Mouse (Mus musculus) hematopoietic multipotent progenitor cell, adult 10-12 weeks (in vitro differentiated cells): ENCODE data around the gene Rsc1a1. TPM values are rescaled to one million over a fixed set of nuclear protein-coding genes. Genes with fewer than 3 reads are reported as not detected.

ENCODE experiments used
- polyA plus RNA-seq: library from polyadenylated mRNA; stranded (reverse); fragments of >175 nt; gene quantifications from 2 replicates; pipeline ENCODE4 v1.2.3, GENCODE M21; 2012; ENCODE audit warnings: low replicate concordance

Gene Rsc1a1
- polyA plus RNA-seq, result 0.39 and 5.8 TPM in 2 replicates

GRCm38 (mm10) chr4:141685499-141685898 lies at the start of gene Rsc1a1:
Gene Rsc1a1, minus strand, starts transcription at chr4:141685599.

DNA sequence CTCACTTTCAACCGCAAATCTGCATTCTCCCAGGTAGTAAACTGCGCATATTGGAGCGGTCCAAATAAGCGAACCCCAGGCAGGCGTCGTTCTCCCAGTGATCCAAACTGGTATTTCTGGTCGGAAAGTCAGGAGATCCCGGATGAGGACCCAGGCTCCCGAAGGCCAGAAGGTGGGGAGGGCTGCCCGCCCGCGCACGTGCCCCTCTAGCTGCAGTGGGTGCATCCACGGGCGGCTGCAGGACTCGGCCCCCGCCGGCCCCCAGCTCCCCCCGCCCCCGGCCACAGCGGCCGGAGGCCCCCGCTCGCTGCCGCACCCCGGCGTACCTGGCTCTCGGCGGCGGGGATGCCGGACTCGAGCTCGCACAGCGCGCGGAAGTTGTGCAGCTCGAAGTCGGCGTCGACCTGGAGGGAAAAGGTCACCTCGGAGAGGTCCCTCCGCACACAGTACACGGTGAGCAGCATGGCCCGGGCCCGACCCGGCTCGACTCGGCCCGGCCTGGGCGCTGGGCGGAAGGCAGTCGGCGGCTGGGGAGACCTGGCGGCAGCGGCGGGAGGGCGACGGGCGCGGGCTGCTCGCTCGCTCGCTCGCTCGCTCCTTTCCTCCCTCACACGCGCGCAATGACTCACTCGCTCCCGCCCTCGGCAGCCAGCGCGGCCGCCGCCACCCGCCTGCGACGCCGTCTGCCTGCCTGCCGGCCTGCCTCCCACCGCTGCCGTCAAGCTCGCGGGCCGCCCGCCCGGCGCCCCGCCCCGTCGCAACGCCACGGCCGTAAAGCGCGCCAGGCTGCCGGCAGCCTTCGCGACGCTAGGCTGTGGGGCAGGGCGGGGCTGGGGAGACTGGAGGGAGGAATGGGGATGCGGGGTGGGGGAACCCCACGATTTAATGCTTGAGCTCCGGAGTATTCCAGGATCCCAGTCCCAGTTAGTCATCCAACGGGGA lies 37.6 kb upstream of the Rsc1a1 start, which contains the start of gene Ddi2:
Gene Ddi2 (minus strand): TSS at position 689 of the 942 bp plus-strand sequence.

GRCm38 (mm10) chr4:141664799-141665198 lies 20.6 kb downstream of the Rsc1a1 start, which contains the start of gene Plekhm2:
Gene Plekhm2, minus strand, starts transcription at chr4:141664899.

Other genes starting within 250 kb of the Rsc1a1 start
- not detected in 2 replicates for gene Srarp, start 249.5 kb downstream of the Rsc1a1 start, polyA plus RNA-seq
- gene Zbtb17, start 240.9 kb downstream of the Rsc1a1 start, polyA plus RNA-seq, result 36.6 and 45.4 TPM in 2 replicates
- 137 and 294 TPM in 2 replicates for gene Spen, start 147.0 kb downstream of the Rsc1a1 start, polyA plus RNA-seq
- 0.08 TPM in 1 of 2 replicates, not detected in the other for gene Fblim1, start 79.5 kb downstream of the Rsc1a1 start, polyA plus RNA-seq
- gene Tmem82, start 67.0 kb downstream of the Rsc1a1 start, polyA plus RNA-seq, result 0.58 and 0.66 TPM in 2 replicates
- 0.04 and 0.06 TPM in 2 replicates for gene Slc25a34, start 61.8 kb downstream of the Rsc1a1 start, polyA plus RNA-seq
- gene Plekhm2, start 20.7 kb downstream of the Rsc1a1 start, polyA plus RNA-seq, result 28.7 and 51.0 TPM in 2 replicates
- gene Ddi2, start 37.8 kb upstream of the Rsc1a1 start, polyA plus RNA-seq, result 8.2 and 14.6 TPM in 2 replicates
- not detected in 2 replicates for gene Agmat, start 61.1 kb upstream of the Rsc1a1 start, polyA plus RNA-seq
- gene Dnajc16, start 105.3 kb upstream of the Rsc1a1 start, polyA plus RNA-seq, result 3.6 and 3.7 TPM in 2 replicates
- 34.8 and 50.7 TPM in 2 replicates for gene Casp9, start 108.0 kb upstream of the Rsc1a1 start, polyA plus RNA-seq
- gene Cela2a, start 140.6 kb upstream of the Rsc1a1 start, polyA plus RNA-seq, result 1.2 and 1.9 TPM in 2 replicates
- gene Ctrc, start 160.8 kb upstream of the Rsc1a1 start, polyA plus RNA-seq, result 0.49 TPM in 1 of 2 replicates, not detected in the other
- gene Efhd2, start 189.3 kb upstream of the Rsc1a1 start, polyA plus RNA-seq, result 93.0 and 163 TPM in 2 replicates